Mouse (Mus musculus): ENCODE measurements around the gene Gm45261.

The Gm45261 gene

GRCm38 (mm10) chr1:80461348-80461747 lies at the start of gene Gm45261:
Gene Gm45261, minus strand, starts transcription at chr1:80461448.
- no peak for DNase-seq (ENCODE audit: low spot score)

- no peak for DNase-seq (ENCODE audit: low spot score)
These were observed 43.5 kb upstream of the Gm45261 start for GRCm38 (mm10) chr1:80504757-80505156.

- no peak for DNase-seq (ENCODE audit: low spot score)
These were observed 42.8 kb upstream of the Gm45261 start for GRCm38 (mm10) chr1:80504081-80504480.

GRCm38 (mm10) chr1:80502456-80503165 lies 41.4 kb upstream of the Gm45261 start:
- DNase-seq (ENCODE audit: low spot score) = no peak

GRCm38 (mm10) chr1:80499264-80499663 lies 38.0 kb upstream of the Gm45261 start:
- no peak for DNase-seq (ENCODE audit: low spot score)

- no peak for DNase-seq (ENCODE audit: low spot score)
These were observed 35.1 kb upstream of the Gm45261 start for GRCm38 (mm10) chr1:80496360-80496759.

- DNase-seq (ENCODE audit: low spot score) = no peak
These were observed 22.2 kb upstream of the Gm45261 start for GRCm38 (mm10) chr1:80483419-80483818.

- no peak for DNase-seq (ENCODE audit: low spot score)
These were observed 13.7 kb upstream of the Gm45261 start for GRCm38 (mm10) chr1:80474942-80475341.

- DNase-seq (ENCODE audit: low spot score) = no peak
These were observed 11.1 kb upstream of the Gm45261 start for GRCm38 (mm10) chr1:80472395-80472794.

GRCm38 (mm10) chr1:80459923-80460322 lies 1.3 kb downstream of the Gm45261 start:
- no peak for DNase-seq (ENCODE audit: low spot score)

- DNase-seq (ENCODE audit: low spot score) = no peak
These were observed 1.8 kb downstream of the Gm45261 start for GRCm38 (mm10) chr1:80459477-80459876.

GRCm38 (mm10) chr1:80453971-80454370 lies 7.3 kb downstream of the Gm45261 start:
- DNase-seq (ENCODE audit: low spot score) = no peak

GRCm38 (mm10) chr1:80451914-80452549 lies 9.2 kb downstream of the Gm45261 start:
- DNase-seq (ENCODE audit: low spot score) = no peak

GRCm38 (mm10) chr1:80447554-80447953 lies 13.7 kb downstream of the Gm45261 start:
- no peak for DNase-seq (ENCODE audit: low spot score)

GRCm38 (mm10) chr1:80440911-80441310 lies 20.3 kb downstream of the Gm45261 start:
- DNase-seq (ENCODE audit: low spot score) = no peak

GRCm38 (mm10) chr1:80438506-80438905 lies 22.7 kb downstream of the Gm45261 start:
- no peak for DNase-seq (ENCODE audit: low spot score)

GRCm38 (mm10) chr1:80427946-80428345 lies 33.3 kb downstream of the Gm45261 start:
- no peak for DNase-seq (ENCODE audit: low spot score)

GRCm38 (mm10) chr1:80427425-80427824 lies 33.8 kb downstream of the Gm45261 start:
- DNase-seq (ENCODE audit: low spot score) = no peak

GRCm38 (mm10) chr1:80424666-80425065 lies 36.6 kb downstream of the Gm45261 start:
- DNase-seq (ENCODE audit: low spot score) = no peak

- DNase-seq (ENCODE audit: low spot score) = no peak
These were observed 42.8 kb downstream of the Gm45261 start for GRCm38 (mm10) chr1:80418321-80419045.

- DNase-seq (ENCODE audit: low spot score) = no peak
These were observed 44.9 kb downstream of the Gm45261 start for GRCm38 (mm10) chr1:80416329-80416728.

GRCm38 (mm10) chr1:80412521-80412920 lies 48.7 kb downstream of the Gm45261 start:
- DNase-seq (ENCODE audit: low spot score) = no peak

All from spleen, adult 12 weeks (tissue).